Mouse (Mus musculus): ENCODE measurements at regions not wholly inside any gene's neighbourhood (a gene's known extent, or its start where the extent isn't known, plus 50 kb on each side); places are given as distances from the start of the nearest gene placed in this dataset.
A peak's percentile ranks its signal among the peaks of the same experiment; 100 is the strongest.

- peak; percentile 3 for DNase-seq (ENCODE audit: low spot score)
- H3K27me3 ChIP-seq (ENCODE audit: insufficient read depth, poor library complexity, severe bottlenecking) = no peaks in the 10 kb centered on the region
- no peak overlapping the region for H3K4me3 ChIP-seq
- WGBS = 62% methylated on average over 1 of the region's 1 CpGs
- no peaks in the 10 kb centered on the region for H3K36me3 ChIP-seq
- H3K27ac ChIP-seq = no peak overlapping the region
- no peaks in the 10 kb centered on the region for H3K9me3 ChIP-seq
- 0 out of 2 replicates have a peak, but pooled peaks cover 3% of the 10 kb centered on the region for H3K4me1 ChIP-seq (replicated peaks)
Observed at GRCm38 (mm10) chr6:105549366-105549765, 128.1 kb upstream of the Cntn4 start.

- 84% methylated on average over 3 of the region's 3 CpGs for WGBS
- DNase-seq (ENCODE audit: low spot score) = no peak
- H3K27ac ChIP-seq = no peak overlapping the region
- no peaks in the 10 kb centered on the region for H3K9me3 ChIP-seq
- H3K4me3 ChIP-seq = no peak overlapping the region
- no peaks in the 10 kb centered on the region for H3K27me3 ChIP-seq (ENCODE audit: insufficient read depth, poor library complexity, severe bottlenecking)
- H3K36me3 ChIP-seq = no peaks in the 10 kb centered on the region
- no peaks in the 10 kb centered on the region for H3K4me1 ChIP-seq (replicated peaks)
Observed at GRCm38 (mm10) chr6:105568301-105568700, 109.2 kb upstream of the Cntn4 start.

- no peak overlapping the region for H3K27ac ChIP-seq
- no peaks in the 10 kb centered on the region for H3K4me1 ChIP-seq (replicated peaks)
- H3K4me3 ChIP-seq = no peak overlapping the region
- no peak for DNase-seq (ENCODE audit: low spot score)
- H3K9me3 ChIP-seq = no peaks in the 10 kb centered on the region
- no peaks in the 10 kb centered on the region for H3K36me3 ChIP-seq
- WGBS = 84% methylated on average over 2 of the region's 2 CpGs
- no peaks in the 10 kb centered on the region for H3K27me3 ChIP-seq (ENCODE audit: insufficient read depth, poor library complexity, severe bottlenecking)
Observed at GRCm38 (mm10) chr6:105569103-105569502, 108.4 kb upstream of the Cntn4 start.

GRCm38 (mm10) chr6:105604234-105604633 lies 73.2 kb upstream of the Cntn4 start:
- 65% methylated on average over 2 of the region's 2 CpGs for WGBS
- Histone ChIP-seq H3K27me3 (ENCODE audit: insufficient read depth, poor library complexity, severe bottlenecking) (no peaks in the 10 kb centered on the region), H3K9me3 (no peaks in the 10 kb centered on the region), H3K27ac (no peak overlapping the region), H3K4me3 (no peak overlapping the region), H3K36me3 (no peaks in the 10 kb centered on the region), H3K4me1 (replicated peaks) (no peaks in the 10 kb centered on the region)
- DNase-seq (ENCODE audit: low spot score) = no peak

Measured in hindbrain, embryonic 10.5 days (tissue).